Mouse (Mus musculus) heart, adult 18-20 months (tissue): ENCODE results near the gene Fabp1. TPM values are rescaled to one million over a fixed set of nuclear protein-coding genes. Genes with fewer than 3 reads are reported as not detected.

Experiments used
- DNase-seq, 2 experiments: peaks; one replicate each; pipeline ENCODE4 v3.0.0; 2021 to 2022; ENCODE audit warnings: mixed read lengths in 1 of 2
- long read RNA-seq, 2 experiments: library from polyadenylated mRNA; stranded (forward); transcript quantifications; one replicate each; pipeline ENCODE4 v2.0.0; 2021
- total RNA-seq, 2 experiments: library from RNA; stranded (reverse); gene quantifications; 2 replicates each; pipeline ENCODE4 v1.2.3; 2021

Gene Fabp1
- total RNA-seq = not detected
- long read RNA-seq, experiment 1 = 0 reads
- long read RNA-seq, experiment 2, partial matches to known transcripts = 0 of 2 reads
- long read RNA-seq, experiment 2, other reads (novel, unspliced or antisense) = 1 of 2 reads

GRCm38 (mm10) chr6:71199612-71200011 lies at the start of gene Fabp1:
TSS of gene Fabp1 (plus strand) at chr6:71199827.
- DNase-seq = no peak

DNA sequence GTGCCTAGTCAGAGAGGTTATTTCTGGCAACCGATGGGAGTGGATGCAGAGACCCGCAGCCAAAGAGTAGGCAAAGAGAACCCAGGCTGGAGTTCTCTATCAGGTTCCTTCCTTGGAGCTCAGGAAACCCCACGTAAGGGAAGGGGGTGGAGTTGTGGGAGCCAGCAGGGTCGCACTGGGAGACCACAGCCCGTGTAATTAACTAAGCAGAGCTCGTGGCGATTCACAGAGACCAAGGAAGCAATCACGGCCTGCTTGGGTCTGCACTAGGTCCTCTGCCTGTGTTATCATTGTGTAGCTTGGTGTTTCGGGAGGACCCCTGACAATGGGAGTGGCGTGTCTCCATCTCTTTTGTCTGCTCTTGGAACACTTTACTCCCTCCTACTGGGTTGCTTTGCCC lies 48.5 kb upstream of the Fabp1 start:
- no peak for DNase-seq

DNA sequence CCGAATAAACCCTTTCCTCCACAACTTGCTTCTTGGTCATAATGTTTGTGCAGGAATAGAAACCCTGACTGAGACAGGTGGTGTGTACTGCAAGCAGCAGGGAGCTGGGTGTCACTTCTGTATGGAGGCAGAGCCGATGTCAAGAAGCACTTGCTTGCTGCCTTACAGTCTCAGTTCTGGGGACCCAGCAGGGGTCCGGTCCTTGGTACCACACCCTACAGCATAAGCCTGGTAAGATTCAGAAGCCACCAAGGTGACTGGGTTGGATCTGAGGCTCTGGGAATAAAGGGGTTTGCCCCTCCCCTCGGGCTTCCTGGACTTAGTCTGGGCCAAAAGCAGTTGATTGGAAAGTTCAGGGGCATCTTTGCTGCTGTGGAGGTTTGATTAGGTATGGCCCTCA lies 46.1 kb upstream of the Fabp1 start:
- no peak for DNase-seq

DNA sequence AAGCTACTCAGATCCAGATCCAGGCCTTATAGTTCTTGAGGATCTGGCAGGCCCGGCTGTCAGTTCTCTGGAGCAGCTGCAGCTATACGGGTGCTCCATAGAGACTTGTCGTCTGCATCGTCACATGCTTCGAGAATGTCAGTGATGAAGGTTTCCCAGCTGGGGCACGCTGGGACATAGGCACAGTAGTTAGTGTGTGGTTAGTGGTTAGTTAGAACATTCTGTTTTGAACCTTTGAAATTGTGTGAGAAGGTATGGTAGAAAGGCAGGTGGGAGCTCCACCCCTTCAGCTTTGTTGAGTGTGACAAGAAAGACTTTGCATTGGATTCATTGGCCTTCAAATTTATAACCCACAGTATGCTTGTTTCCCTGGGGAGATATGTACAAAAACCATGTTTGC lies 44.8 kb upstream of the Fabp1 start:
- DNase-seq = no peak

DNA sequence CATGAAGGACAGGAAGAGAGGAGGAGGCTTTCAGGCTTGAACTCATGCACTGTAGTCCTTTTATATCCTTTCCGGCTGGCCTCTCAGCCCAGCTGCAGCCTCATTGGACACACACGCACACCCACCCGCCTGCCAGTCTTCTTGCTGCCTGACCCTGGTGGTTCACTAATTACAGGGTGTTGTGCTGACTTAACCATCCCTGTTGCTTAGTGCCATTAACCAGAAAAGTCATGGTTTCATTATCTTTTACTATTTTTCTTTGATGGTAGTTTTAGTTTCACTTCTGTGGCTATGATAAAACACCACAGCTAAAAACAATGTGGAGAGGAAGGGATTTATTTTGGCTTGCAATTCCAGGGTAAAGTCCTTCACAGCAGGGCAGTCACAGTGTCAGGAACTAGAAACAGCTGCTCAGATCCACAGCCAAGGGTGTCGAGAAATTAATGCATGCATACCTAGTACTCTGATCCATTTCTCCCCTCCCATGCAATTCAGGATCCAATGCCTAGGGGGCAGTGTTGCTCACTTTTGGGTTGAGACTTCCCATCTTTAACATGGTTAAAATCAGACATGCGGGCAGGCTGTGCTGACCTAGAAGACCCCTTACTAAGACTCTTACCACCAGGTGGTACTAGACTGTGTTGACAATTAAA lies 42.8 kb upstream of the Fabp1 start:
- DNase-seq = peak in 1 of 2 experiments; percentile 41

DNA sequence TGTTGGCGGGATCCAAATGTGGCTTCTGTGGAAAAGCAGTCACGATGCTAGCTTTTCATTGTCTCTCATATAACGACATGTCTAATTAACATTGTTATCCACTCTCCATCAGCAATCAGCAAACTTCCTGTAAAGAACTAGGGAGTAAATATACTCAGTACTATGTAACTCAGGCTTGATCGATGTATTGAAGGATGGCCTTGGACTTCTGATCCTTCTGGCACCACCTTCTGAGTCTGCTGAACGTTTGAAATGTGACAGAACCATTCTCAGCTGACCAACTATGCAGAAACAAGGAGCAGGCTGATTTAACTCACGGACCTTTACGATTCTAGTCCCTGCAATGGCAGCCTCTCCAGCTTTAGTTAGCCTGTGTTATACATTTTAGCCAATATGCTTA lies 38.3 kb upstream of the Fabp1 start:
- no peak for DNase-seq

DNA sequence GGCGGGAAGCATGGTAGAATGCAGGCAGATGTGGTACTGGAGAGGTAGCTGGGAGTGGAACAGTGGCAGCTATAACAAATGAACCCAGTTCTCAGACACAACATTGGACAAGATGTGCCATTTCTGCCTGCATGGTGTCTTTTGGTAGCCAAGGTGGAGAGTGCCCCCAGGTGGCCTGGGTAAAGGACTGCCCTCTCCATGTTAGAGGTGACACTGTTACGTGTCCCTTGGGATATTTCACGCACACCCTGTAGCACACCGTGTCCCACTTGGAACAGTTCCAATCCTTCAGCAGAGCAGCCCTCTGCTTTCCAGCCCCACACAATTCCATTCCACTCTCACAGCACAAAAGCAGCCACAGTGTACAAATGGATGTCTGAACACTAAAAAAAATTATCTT lies 37.4 kb upstream of the Fabp1 start:
- DNase-seq = no peak

- no peak for DNase-seq
Measured at GRCm38 (mm10) chr6:71164394-71164793, 35.2 kb upstream of the Fabp1 start.

GRCm38 (mm10) chr6:71166551-71167169 lies 33.0 kb upstream of the Fabp1 start:
- DNase-seq = peak; percentile 25 to 31

GRCm38 (mm10) chr6:71172812-71173580 lies 26.6 kb upstream of the Fabp1 start:
- no peak for DNase-seq

GRCm38 (mm10) chr6:71180596-71180995 lies 19.0 kb upstream of the Fabp1 start:
- no peak for DNase-seq

GRCm38 (mm10) chr6:71184941-71185604 lies 14.6 kb upstream of the Fabp1 start:
- DNase-seq = no peak

GRCm38 (mm10) chr6:71189578-71189977 lies 10.0 kb upstream of the Fabp1 start:
- DNase-seq = peak in 1 of 2 experiments; percentile 12

DNA sequence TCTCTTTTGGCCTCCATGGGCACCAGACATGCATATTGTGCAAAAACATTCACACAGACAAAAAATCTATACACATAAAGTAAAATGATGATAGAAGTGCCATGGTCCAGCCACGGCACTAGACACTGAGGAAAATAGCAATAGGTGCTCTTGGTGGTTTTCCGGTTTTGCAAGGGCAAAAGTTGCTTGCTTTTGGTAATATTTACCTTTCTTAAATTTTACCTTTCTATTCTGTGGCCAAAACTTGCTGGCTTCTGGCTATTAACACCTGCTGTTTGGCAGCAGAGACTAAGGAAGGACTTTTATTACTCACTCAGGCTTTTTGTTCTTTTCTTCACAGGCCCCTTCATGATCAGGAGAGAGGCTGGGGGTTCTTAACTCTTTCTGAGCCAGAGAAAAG lies 9.1 kb upstream of the Fabp1 start:
- no peak for DNase-seq

- DNase-seq = no peak
Measured at GRCm38 (mm10) chr6:71193151-71193740, 6.4 kb upstream of the Fabp1 start.

DNA sequence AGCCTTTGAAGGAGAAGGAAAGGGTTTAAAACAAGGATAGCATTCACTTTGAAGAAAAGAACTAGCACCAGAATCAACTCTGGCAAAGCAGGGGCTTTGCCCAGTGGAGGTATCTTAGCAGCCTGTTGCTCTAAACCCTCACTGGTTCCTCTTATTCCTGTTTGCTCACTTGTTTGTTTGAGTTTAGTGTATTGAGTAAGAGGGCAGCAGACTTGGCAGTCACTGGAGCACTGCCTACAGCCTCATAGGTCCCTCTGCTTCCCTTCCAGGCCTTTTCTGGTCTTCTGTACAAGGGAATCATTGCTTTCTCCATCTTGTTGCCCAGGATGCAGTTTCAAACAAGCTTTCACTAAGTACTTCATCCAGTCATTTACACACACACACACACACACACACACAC lies 3.5 kb upstream of the Fabp1 start:
- no peak for DNase-seq

DNA sequence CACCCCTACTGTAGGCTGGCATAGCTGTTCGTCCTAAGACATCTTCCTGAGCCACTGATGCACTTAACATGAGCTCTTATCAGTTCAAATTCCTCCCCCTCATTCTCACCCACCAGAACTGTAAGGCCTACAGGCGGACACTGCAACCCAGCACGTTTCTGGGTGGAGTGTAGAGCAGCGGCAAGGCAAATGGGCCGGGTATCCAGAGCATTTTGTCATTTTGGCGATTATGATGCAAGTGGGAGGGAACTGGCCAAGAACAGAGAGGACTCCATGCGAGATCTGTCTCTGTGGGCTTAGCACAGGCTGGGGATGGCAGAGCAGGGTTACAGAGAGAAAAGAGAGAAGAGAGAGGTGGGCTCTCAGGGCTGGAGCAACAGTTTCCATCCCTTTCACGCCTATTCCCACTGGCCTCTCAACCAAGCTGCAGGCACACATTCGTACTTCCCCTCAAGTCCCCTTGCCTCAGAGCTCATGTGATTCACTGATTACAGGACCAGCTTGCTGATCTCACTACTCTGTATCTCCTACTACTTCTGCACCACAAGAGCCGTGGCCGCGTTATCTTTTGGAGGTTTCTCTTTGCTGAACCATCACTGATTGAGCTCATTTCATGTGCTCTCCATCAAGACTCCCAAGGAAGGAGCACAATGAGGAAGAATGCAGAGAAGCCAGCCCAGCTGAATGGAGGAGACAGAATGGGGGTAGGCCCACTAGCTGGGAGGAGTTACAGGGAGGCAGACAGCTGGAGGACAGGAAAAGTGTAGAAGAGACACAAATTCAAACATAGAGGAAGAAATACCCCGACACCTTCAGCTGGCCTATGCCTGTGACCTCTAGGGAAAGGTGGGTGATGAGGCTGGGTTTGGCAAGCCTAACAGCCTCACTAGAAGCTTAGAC lies 1.7 kb upstream of the Fabp1 start:
- DNase-seq = peak; percentile 9 to 27

DNA sequence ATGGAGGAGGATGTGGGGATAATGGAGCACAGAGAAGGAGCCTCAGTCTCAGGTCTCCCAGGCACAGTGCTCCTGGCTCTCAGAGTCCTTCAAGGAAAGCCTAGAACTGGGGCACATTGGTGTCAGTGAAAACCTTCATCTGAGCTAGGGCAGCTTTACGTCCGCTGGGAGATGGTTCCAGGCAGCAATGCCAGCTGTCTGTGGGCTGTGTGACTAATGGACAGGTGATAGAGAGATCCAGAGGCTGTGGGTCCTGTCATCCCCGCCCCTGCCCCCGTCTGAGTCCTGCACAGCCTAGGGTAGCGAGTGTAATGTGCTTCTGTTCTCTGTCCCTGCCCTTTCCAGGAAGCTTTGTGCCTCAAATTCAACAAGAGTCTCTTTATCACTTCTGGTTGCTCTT lies 2.3 kb downstream of the Fabp1 start:
- no peak for DNase-seq

DNA sequence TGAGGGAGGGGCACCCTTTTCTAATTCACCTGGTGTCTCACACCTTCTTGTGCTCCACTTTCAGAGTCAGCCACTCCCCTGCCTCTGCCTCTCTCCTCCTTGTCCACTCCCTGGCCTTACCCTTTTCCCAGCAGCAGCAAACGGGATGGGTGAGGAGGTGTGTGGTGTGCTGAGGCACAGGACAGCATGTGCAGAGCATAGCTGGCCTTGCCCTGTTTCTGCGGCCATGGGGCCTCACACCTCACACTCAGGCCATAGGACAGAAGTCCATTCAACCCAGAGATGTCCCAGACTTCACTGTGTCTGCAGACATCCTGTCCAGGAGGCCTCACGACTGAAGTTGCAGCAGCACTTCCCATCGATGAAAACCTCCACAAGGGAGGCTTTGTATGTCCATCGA lies 4.0 kb downstream of the Fabp1 start:
- DNase-seq = no peak

GRCm38 (mm10) chr6:71204166-71204565 lies 4.5 kb downstream of the Fabp1 start:
- DNase-seq = no peak

GRCm38 (mm10) chr6:71208691-71209090 lies 9.1 kb downstream of the Fabp1 start:
- no peak for DNase-seq
